Mouse (Mus musculus): ENCODE measurements around the gene Fzd10.
A peak's percentile ranks its signal among the peaks of the same experiment; 100 is the strongest.

Fzd10 gene

GRCm38 (mm10) chr5:128601036-128602019 is 684 bp downstream of the Fzd10 start:
- DNase-seq: no peak

- no peak for DNase-seq
These were observed 3.0 kb downstream of the Fzd10 start for GRCm38 (mm10) chr5:128603693-128604092.

- DNase-seq: no peak
These were observed 6.0 kb downstream of the Fzd10 start for GRCm38 (mm10) chr5:128606596-128606995.

- no peak for DNase-seq
These were observed 8.4 kb downstream of the Fzd10 start for GRCm38 (mm10) chr5:128609091-128609490.

GRCm38 (mm10) chr5:128617621-128618020 is 17.0 kb downstream of the Fzd10 start:
- DNase-seq: no peak

- DNase-seq: no peak
These were observed 19.3 kb downstream of the Fzd10 start for GRCm38 (mm10) chr5:128619987-128620386.

- no peak for DNase-seq
These were observed 19.8 kb downstream of the Fzd10 start for GRCm38 (mm10) chr5:128620408-128620807.

GRCm38 (mm10) chr5:128627763-128628162 is 27.1 kb downstream of the Fzd10 start:
- DNase-seq: no peak

- no peak for DNase-seq
These were observed 36.0 kb downstream of the Fzd10 start for GRCm38 (mm10) chr5:128636648-128637047.

GRCm38 (mm10) chr5:128637071-128638015 is 36.7 kb downstream of the Fzd10 start:
- no peak for DNase-seq

- DNase-seq: no peak
These were observed 38.1 kb downstream of the Fzd10 start for GRCm38 (mm10) chr5:128638716-128639115.

- DNase-seq: peak; percentile 21
These were observed 42.4 kb downstream of the Fzd10 start for GRCm38 (mm10) chr5:128643065-128643464.

GRCm38 (mm10) chr5:128645720-128646119 is 45.1 kb downstream of the Fzd10 start:
- no peak for DNase-seq

GRCm38 (mm10) chr5:128646286-128646685 is 45.6 kb downstream of the Fzd10 start:
- no peak for DNase-seq

- no peak for DNase-seq
These were observed 46.6 kb downstream of the Fzd10 start for GRCm38 (mm10) chr5:128647221-128647730.

- DNase-seq: no peak
These were observed 48.8 kb downstream of the Fzd10 start for GRCm38 (mm10) chr5:128649336-128649897.
